Mouse (Mus musculus): Measurements from ENCODE around the gene Bspry. TPM values are rescaled to one million over a fixed set of nuclear protein-coding genes. Genes with fewer than 3 reads are reported as not detected.

Bspry gene
- total and polyA plus RNA-seq, 3 experiments = 0.19 to 0.50 TPM; not detected in 1

DNA sequence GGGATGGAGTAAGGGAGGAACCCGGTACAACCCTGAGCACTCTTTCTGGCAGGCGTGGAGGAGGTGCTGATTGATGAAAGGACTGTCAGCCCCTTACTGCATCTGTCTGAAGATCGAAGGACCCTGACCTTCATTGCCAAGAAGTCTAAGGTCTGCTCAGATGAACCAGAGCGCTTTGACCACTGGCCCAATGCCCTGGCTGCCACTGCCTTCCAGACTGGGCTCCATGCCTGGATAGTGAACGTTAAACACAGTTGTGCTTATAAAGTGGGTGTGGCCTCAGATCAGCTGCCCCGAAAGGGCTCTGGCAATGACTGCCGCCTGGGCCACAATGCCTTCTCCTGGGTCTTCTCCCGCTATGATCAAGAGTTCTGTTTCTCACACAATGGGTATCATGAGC lies 16.1 kb downstream of the Bspry start:
- Histone ChIP-seq H3K27me3 (ENCODE audit: control insufficient read depth in 1 of 2, insufficient read depth in 2 of 2, low read length in 2 of 2) (no peaks in the 10 kb centered on the region; a peak in 1 of 4 replicates), H3K4me3 (ENCODE audit: control insufficient read depth in 1 of 2, insufficient read depth in 1 of 2, low read depth in 2 of 2, low read length in 2 of 2) (no peak overlapping the region), H3K27ac (ENCODE audit: control insufficient read depth, low read depth, low read length) (no peak overlapping the region), H3K79me2 (ENCODE audit: control insufficient read depth, insufficient read depth, low read length, poor library complexity) (no peaks in the 10 kb centered on the region), H3K9ac (ENCODE audit: control insufficient read depth, low read depth, low read length, poor library complexity, severe bottlenecking) (no peak overlapping the region), H3K9me3 (replicated peaks; ENCODE audit: insufficient read depth, low read length) (no peaks in the 10 kb centered on the region), H3K4me1 (ENCODE audit: control insufficient read depth in 1 of 2, insufficient read depth in 2 of 2, low read length in 2 of 2) (peaks cover 5 to 15% of the 10 kb centered on the region in 2 experiments; a peak in 3 of 4 replicates), H3K36me3 (ENCODE audit: control insufficient read depth in 1 of 2, insufficient read depth in 2 of 2, low read length in 2 of 2) (peaks cover 0 to 5% of the 10 kb centered on the region in 2 experiments; a peak in 1 of 4 replicates)
- TF ChIP-seq GATA1 (IDR thresholded peaks at IDR 0.05; ENCODE audit: low read depth, low read length) = no peak
- no peak for TF ChIP-seq MAZ (IDR thresholded peaks at IDR 0.05; ENCODE audit: low read depth, low read length)
- no peak for TF ChIP-seq BHLHE40 (IDR thresholded peaks at IDR 0.05; ENCODE audit: borderline replicate concordance, low read depth, low read length)
- no peak for TF ChIP-seq CTCF (IDR thresholded peaks at IDR 0.05 in 2 of 3, conservative IDR thresholded peaks at IDR 0.05 in 1 of 3; ENCODE audit: control insufficient read depth in 1 of 3, insufficient read depth in 1 of 3, low read depth in 2 of 3, low read length in 3 of 3, poor library complexity in 1 of 3, severe bottlenecking in 1 of 3)
- TF ChIP-seq POLR2AphosphoS2 (IDR thresholded peaks at IDR 0.05; ENCODE audit: low read length) = no peak
- no peak for TF ChIP-seq POLR2AphosphoS5 (IDR thresholded peaks at IDR 0.05; ENCODE audit: borderline replicate concordance, low read depth, low read length)
- TF ChIP-seq JUND (IDR thresholded peaks at IDR 0.05; ENCODE audit: low read depth, low read length) = no peak
- DNase-seq (ENCODE audit: low read depth, low spot score) = peak; percentile 18

DNA sequence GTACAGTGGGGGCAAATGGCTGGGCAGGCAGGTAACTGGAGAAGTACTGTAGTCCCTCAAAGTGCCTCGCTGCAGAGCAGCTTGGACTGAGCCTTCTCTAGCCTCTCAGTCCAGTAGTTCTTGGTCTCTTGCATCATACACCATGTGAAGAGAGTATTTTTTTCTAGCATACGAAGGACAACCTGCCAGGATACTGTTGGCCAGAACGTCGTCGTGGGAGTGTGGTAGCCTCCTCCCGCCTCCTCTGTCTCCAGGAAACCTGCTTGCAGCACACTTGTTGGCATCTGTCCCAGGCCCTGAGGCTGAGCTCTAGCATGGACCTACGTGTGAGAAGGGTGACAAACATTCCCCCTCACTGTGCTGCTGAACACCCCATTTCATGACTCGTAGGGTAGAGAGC lies 17.0 kb downstream of the Bspry start:
- no peaks in the 10 kb centered on the region for H3K9me3 ChIP-seq (replicated peaks; ENCODE audit: insufficient read depth, low read length)
- H3K36me3 ChIP-seq (ENCODE audit: control insufficient read depth in 1 of 2, insufficient read depth in 2 of 2, low read length in 2 of 2) = peaks cover 0 to 8% of the 10 kb centered on the region in 2 experiments; a peak in 2 of 4 replicates
- peak; percentile 49; the same call in 1 of the 2 replicates for TF ChIP-seq POLR2AphosphoS2 (IDR thresholded peaks at IDR 0.05; ENCODE audit: low read length)
- no peak for TF ChIP-seq E2F4 (IDR thresholded peaks at IDR 0.05; ENCODE audit: borderline replicate concordance, low read depth, low read length)
- peak; percentile 32; the same call in 1 of the 2 replicates for TF ChIP-seq BHLHE40 (IDR thresholded peaks at IDR 0.05; ENCODE audit: borderline replicate concordance, low read depth, low read length)
- TF ChIP-seq MAX (IDR thresholded peaks at IDR 0.05; ENCODE audit: low read length) = peak; percentile 83
- peak; percentile 54 for TF ChIP-seq MXI1 (IDR thresholded peaks at IDR 0.05; ENCODE audit: low read depth, low read length)
- 0 out of 2 replicates have a peak, but pooled peaks have one; percentile 18 for TF ChIP-seq ZNF384 (IDR thresholded peaks at IDR 0.05; ENCODE audit: low read depth, low read length)
- no peak for TF ChIP-seq TCF12 (IDR thresholded peaks at IDR 0.05; ENCODE audit: low read depth, low read length)
- TF ChIP-seq ETS1 (IDR thresholded peaks at IDR 0.05; ENCODE audit: low read depth, low read length) = peak; percentile 35; the same call in 1 of the 2 replicates
- no peak overlapping the region for H3K4me3 ChIP-seq (ENCODE audit: control insufficient read depth in 1 of 2, insufficient read depth in 1 of 2, low read depth in 2 of 2, low read length in 2 of 2)
- DNase-seq (ENCODE audit: low read depth, low spot score) = peak; percentile 89
- H3K27ac ChIP-seq (ENCODE audit: control insufficient read depth, low read depth, low read length) = no peak overlapping the region
- no peaks in the 10 kb centered on the region; a peak in 1 of 4 replicates for H3K27me3 ChIP-seq (ENCODE audit: control insufficient read depth in 1 of 2, insufficient read depth in 2 of 2, low read length in 2 of 2)
- H3K9ac ChIP-seq (ENCODE audit: control insufficient read depth, low read depth, low read length, poor library complexity, severe bottlenecking) = peak overlapping the region; percentile 2; the same call in 1 of the 2 replicates
- peaks cover 5 to 19% of the 10 kb centered on the region in 2 experiments; a peak in 3 of 4 replicates for H3K4me1 ChIP-seq (ENCODE audit: control insufficient read depth in 1 of 2, insufficient read depth in 2 of 2, low read length in 2 of 2)
- no peaks in the 10 kb centered on the region for H3K79me2 ChIP-seq (ENCODE audit: control insufficient read depth, insufficient read depth, low read length, poor library complexity)

DNA sequence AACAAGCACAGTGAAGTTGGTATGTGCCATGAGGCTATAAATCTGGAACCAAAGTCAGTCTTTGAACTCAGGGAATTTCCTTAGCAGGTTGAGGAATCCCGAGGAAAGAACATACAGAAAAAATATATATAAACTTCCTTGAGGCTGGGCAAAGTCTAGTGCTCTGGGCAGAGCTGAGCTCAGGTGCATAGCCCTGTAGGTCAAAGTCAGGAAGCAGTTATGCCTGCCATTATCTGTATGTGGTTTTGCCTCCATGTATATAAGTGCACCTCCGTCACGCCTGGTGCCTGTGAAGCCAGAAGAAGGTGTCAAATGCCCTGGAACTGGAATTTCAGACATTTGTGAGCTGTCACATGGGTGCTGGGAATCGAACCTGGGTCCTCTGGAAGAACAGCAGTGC lies 20.9 kb downstream of the Bspry start:
- Histone ChIP-seq H3K4me1 (ENCODE audit: control insufficient read depth in 1 of 2, insufficient read depth in 2 of 2, low read length in 2 of 2) (peaks cover 12 to 28% of the 10 kb centered on the region in 2 experiments; a peak in 3 of 4 replicates), H3K79me2 (ENCODE audit: control insufficient read depth, insufficient read depth, low read length, poor library complexity) (peaks cover 1% of the 10 kb centered on the region; the same call in 1 of the 2 replicates), H3K27me3 (ENCODE audit: control insufficient read depth in 1 of 2, insufficient read depth in 2 of 2, low read length in 2 of 2) (no peaks in the 10 kb centered on the region), H3K9ac (ENCODE audit: control insufficient read depth, low read depth, low read length, poor library complexity, severe bottlenecking) (no peak overlapping the region), H3K4me3 (ENCODE audit: control insufficient read depth in 1 of 2, insufficient read depth in 1 of 2, low read depth in 2 of 2, low read length in 2 of 2) (no peak overlapping the region), H3K36me3 (ENCODE audit: control insufficient read depth in 1 of 2, insufficient read depth in 2 of 2, low read length in 2 of 2) (peaks cover 0 to 14% of the 10 kb centered on the region in 2 experiments; a peak in 2 of 4 replicates), H3K27ac (ENCODE audit: control insufficient read depth, low read depth, low read length) (no peak overlapping the region), H3K9me3 (replicated peaks; ENCODE audit: insufficient read depth, low read length) (no peaks in the 10 kb centered on the region)
- no peak for TF ChIP-seq EP300 (IDR thresholded peaks at IDR 0.05; ENCODE audit: low read depth in 1 of 2, low read length in 2 of 2)
- 0 out of 2 replicates have a peak, but pooled peaks have one; percentile 20 for TF ChIP-seq RCOR1 (IDR thresholded peaks at IDR 0.05; ENCODE audit: low read depth, low read length)
- DNase-seq (ENCODE audit: low read depth, low spot score) = peak; percentile 32
